In genomic region chr11:107414996-107415747, GRCm38 (mm10) we compare ENCODE assay signal across 11 mouse cellular contexts. TPM values are rescaled to one million over a fixed set of nuclear protein-coding genes. Genes with fewer than 3 reads are reported as not detected.
A peak's percentile ranks its signal among the peaks of the same experiment; 100 is the strongest.
DNase-seq lines count a peak whose midpoint lies in the region; ATAC-seq and TF ChIP-seq lines count a peak whose summit lies in the region.
"Had no signal": no experiment of that assay in that cellular context is flagged by ENCODE, and none has a peak within 500 bp of the region (broad histone marks: within the 10 kb centered on the region; RNA-seq: fewer than 3 reads in every experiment).

No protein-coding gene starts in this region.

- peaks cover 39% of the 10 kb centered on the region for H3K4me1 ChIP-seq in lung, embryonic 14.5 days (ENCODE audit: insufficient read depth)
- peaks cover 34% of the 10 kb centered on the region for H3K4me1 ChIP-seq in forebrain, embryonic 11.5 days (replicated peaks; ENCODE audit: control insufficient read depth, insufficient read depth, low read length)
- peaks cover 71% of the 10 kb centered on the region for H3K4me1 ChIP-seq in liver, embryonic 11.5 days (replicated peaks; ENCODE audit: control insufficient read depth, insufficient read depth, low read length)
- peaks cover 54% of the 10 kb centered on the region for H3K4me1 ChIP-seq in neural tube, embryonic 15.5 days

- no peak overlapping the region for H3K4me3 ChIP-seq in lung, embryonic 14.5 days (ENCODE audit: low read depth, low read length)
- no peak overlapping the region for H3K4me3 ChIP-seq in forebrain, embryonic 11.5 days (ENCODE audit: low read depth, low read length)
- H3K4me3 ChIP-seq in liver, embryonic 11.5 days (ENCODE audit: low read depth, low read length), result no peak overlapping the region
- H3K4me3 ChIP-seq in neural tube, embryonic 15.5 days (replicated peaks), result no peak overlapping the region

- 0 out of 2 replicates have a peak overlapping the region, but pooled peaks have one; percentile 6 for H3K9ac ChIP-seq in lung, embryonic 14.5 days
- peak overlapping the region; percentile 39 for H3K9ac ChIP-seq in forebrain, embryonic 11.5 days (ENCODE audit: low read length)
- H3K9ac ChIP-seq in liver, embryonic 11.5 days (ENCODE audit: low read depth, low read length), result no peak overlapping the region
- no peak overlapping the region for H3K9ac ChIP-seq in neural tube, embryonic 15.5 days (replicated peaks)

- H3K27ac ChIP-seq in lung, embryonic 14.5 days (ENCODE audit: low read depth), result peak overlapping the region; percentile 6; the same call in 1 of the 2 replicates
- peak overlapping the region; percentile 95 for H3K27ac ChIP-seq in forebrain, embryonic 11.5 days (ENCODE audit: low read depth, low read length)
- H3K27ac ChIP-seq in liver, embryonic 11.5 days (ENCODE audit: low read depth, low read length), result 0 out of 2 replicates have a peak overlapping the region, but pooled peaks have one; percentile 1
- 0 out of 2 replicates have a peak overlapping the region, but pooled peaks have one; percentile 13 for H3K27ac ChIP-seq in neural tube, embryonic 15.5 days (replicated peaks)

- no peaks in the 10 kb centered on the region for H3K36me3 ChIP-seq in lung, embryonic 14.5 days (ENCODE audit: insufficient read depth)
- H3K36me3 ChIP-seq in forebrain, embryonic 11.5 days (ENCODE audit: control insufficient read depth, insufficient read depth, low read length), result no peaks in the 10 kb centered on the region
- H3K36me3 ChIP-seq in liver, embryonic 11.5 days (ENCODE audit: control insufficient read depth, insufficient read depth, low read length), result no peaks in the 10 kb centered on the region
- no peaks in the 10 kb centered on the region for H3K36me3 ChIP-seq in neural tube, embryonic 15.5 days

- TF ChIP-seq CTCF in lung, embryonic 14.5 days (IDR thresholded peaks at IDR 0.05; ENCODE audit: low read depth), result no peak

- ATAC-seq in lung, embryonic 14.5 days (ENCODE audit: insufficient read depth), result no peak
- ATAC-seq in forebrain, embryonic 11.5 days (replicated peaks; ENCODE audit: low FRiP score), result no peak
- no peak for ATAC-seq in liver, embryonic 11.5 days (replicated peaks; ENCODE audit: low FRiP score)
- ATAC-seq in neural tube, embryonic 15.5 days (ENCODE audit: low FRiP score), result no peak

- H3K9me3 ChIP-seq in lung, embryonic 14.5 days (ENCODE audit: low read depth, low read length), result no peaks in the 10 kb centered on the region
- H3K9me3 ChIP-seq in forebrain, embryonic 11.5 days (ENCODE audit: control insufficient read depth, low read length), result no peaks in the 10 kb centered on the region; the same call in 1 of the 2 replicates
- no peaks in the 10 kb centered on the region for H3K9me3 ChIP-seq in liver, embryonic 11.5 days (ENCODE audit: control insufficient read depth, low read length)
- H3K9me3 ChIP-seq in neural tube, embryonic 15.5 days (replicated peaks), result no peaks in the 10 kb centered on the region

- no peak for DNase-seq in lung, embryonic 14.5 days
- DNase-seq in lung, postnatal 4 days, result no peak
- DNase-seq in forebrain, embryonic 11.5 days (ENCODE audit: low spot score), result no peak
- no peak for DNase-seq in liver, embryonic 11.5 days (ENCODE audit: low spot score)
- DNase-seq in thymus, postnatal 4 days, result no peak
- DNase-seq in left cerebral cortex, adult 9 months (ENCODE audit: low spot score in 2 of 2), result no peak
- no peak for DNase-seq in heart, adult 18-20 months
- DNase-seq: adrenal gland, postnatal 25 days; gastrocnemius, postnatal 10 days; kidney, postnatal 25 days had no signal

- no peaks in the 10 kb centered on the region for H3K27me3 ChIP-seq in lung, embryonic 14.5 days (ENCODE audit: insufficient read depth, low read length)
- H3K27me3 ChIP-seq in forebrain, embryonic 11.5 days (ENCODE audit: control insufficient read depth, insufficient read depth, low read length), result no peaks in the 10 kb centered on the region
- H3K27me3 ChIP-seq in liver, embryonic 11.5 days (replicated peaks; ENCODE audit: control insufficient read depth, insufficient read depth, low read length), result no peaks in the 10 kb centered on the region
- no peaks in the 10 kb centered on the region for H3K27me3 ChIP-seq in neural tube, embryonic 15.5 days (replicated peaks)

- H3K4me2 ChIP-seq in lung, embryonic 14.5 days, result no peak overlapping the region
- no peak overlapping the region for H3K4me2 ChIP-seq in forebrain, embryonic 11.5 days (ENCODE audit: low read depth, low read length, severe bottlenecking)
- peak overlapping the region; percentile 0; the same call in 1 of the 2 replicates for H3K4me2 ChIP-seq in liver, embryonic 11.5 days
- H3K4me2 ChIP-seq in neural tube, embryonic 15.5 days, result no peak overlapping the region

- 72% methylated on average over 11 of the region's 11 CpGs for WGBS in lung, embryonic 14.5 days
- 54% methylated on average over 11 of the region's 11 CpGs for WGBS in forebrain, embryonic 11.5 days
- 51% methylated on average over 11 of the region's 11 CpGs for WGBS in liver, embryonic 11.5 days
- WGBS in neural tube, embryonic 15.5 days, result 71% methylated on average over 11 of the region's 11 CpGs

RNA-seq across cellular contexts. Expression of gene Pitpnc1, which starts 55.3 kb away (rescaled TPM):
- 16.2 and 17.3 TPM in 2 replicates for polyA plus RNA-seq in lung, embryonic 14.5 days (2014; fragmentation: Nextera tagmentation; extraction: Ambion mirVana)
- 34.2 and 35.7 TPM in 2 replicates for polyA plus RNA-seq in forebrain, embryonic 11.5 days (2014; fragmentation: Nextera tagmentation; extraction: Ambion mirVana)
- 19.2 and 19.4 TPM in 2 replicates for polyA plus RNA-seq in liver, embryonic 11.5 days (2014; fragmentation: Nextera tagmentation; extraction: Ambion mirVana)
- polyA plus RNA-seq in neural tube, embryonic 15.5 days (2015; fragmentation: Nextera tagmentation; extraction: Ambion mirVana), result 42.0 and 45.0 TPM in 2 replicates
- total RNA-seq in heart, adult 18-20 months (2021), result 10 to 100 TPM; 74.8 to 76.3 TPM

Comparison
In these comparisons a context has a peak if more than half of its experiments do, and no peak if none do; other contexts are left out.
1. H3K27ac ChIP-seq: peak in every context shown above with its lines; median percentile 95 in forebrain, embryonic 11.5 days; 13 in neural tube, embryonic 15.5 days; 6 in lung, embryonic 14.5 days; 1 in liver, embryonic 11.5 days.
2. H3K9ac ChIP-seq: peak in lung, embryonic 14.5 days (single experiment) and forebrain, embryonic 11.5 days (single experiment); none in liver, embryonic 11.5 days (single experiment) and neural tube, embryonic 15.5 days (single experiment).